Mouse (Mus musculus) embryonic facial prominence, embryonic 15.5 days (tissue): Measurements from ENCODE around the gene Hook2. TPM values are rescaled to one million over a fixed set of nuclear protein-coding genes. Genes with fewer than 3 reads are reported as not detected.

ENCODE experiments used
- ATAC-seq: fragments of 200-750 bp; cut with Nextera tagmentation; 2 replicates; pipeline ENCODE4 v1.8.0; 2017; ENCODE audit warnings: low read depth, moderate TSS enrichment; ENCODE audit not compliant: insufficient number of reproducible peaks, low FRiP score, low TSS enrichment
- H3K27ac ChIP-seq: fragments of 300-500 bp; sonication (generic); replicated peaks from 2 replicates; pipeline ENCODE4 v1.5.1; 2015; ENCODE audit warnings: mild to moderate bottlenecking, inconsistent platforms
- H3K27me3 ChIP-seq: fragments of 300-500 bp; sonication (generic); 2 replicates; pipeline ENCODE4 v1.6.1; 2015; ENCODE audit warnings: inconsistent platforms
- H3K36me3 ChIP-seq: fragments of 300-500 bp; sonication (generic); 2 replicates; pipeline ENCODE4 v1.6.1; 2015; ENCODE audit warnings: mild to moderate bottlenecking, inconsistent platforms
- H3K4me1 ChIP-seq: fragments of 300-500 bp; sonication (generic); 2 replicates; pipeline ENCODE4 v1.6.1; 2015; ENCODE audit warnings: inconsistent platforms
- H3K4me2 ChIP-seq: fragments of 300-500 bp; sonication (generic); replicated peaks from 2 replicates; pipeline ENCODE4 v1.6.1; 2015; ENCODE audit warnings: mild to moderate bottlenecking, inconsistent platforms
- H3K4me3 ChIP-seq: fragments of 300-500 bp; sonication (generic); replicated peaks from 2 replicates; pipeline ENCODE4 v1.5.1; 2015; ENCODE audit warnings: mild to moderate bottlenecking, inconsistent platforms
- H3K9ac ChIP-seq: fragments of 300-500 bp; sonication (generic); 2 replicates; pipeline ENCODE4 v1.6.1; 2015; ENCODE audit warnings: inconsistent platforms
- H3K9me3 ChIP-seq: fragments of 300-500 bp; sonication (generic); replicated peaks from 2 replicates; pipeline ENCODE4 v1.6.1; 2016; ENCODE audit warnings: inconsistent platforms
- WGBS: fragments of 180-500 bp; shearing (Covaris S2); methylation state at CpG from one replicate; pipeline ENCODE4 v1.1.7; 2015; 5-methylcytosine and 5-hydroxymethylcytosine counted together
- polyA plus RNA-seq: library from polyadenylated mRNA; unstranded; fragments of >200 nt; fragmentation: Nextera tagmentation; extraction: Ambion mirVana; gene quantifications from 2 replicates; pipeline ENCODE4 v1.2.1, GENCODE M21; 2015

Hook2 gene
- polyA plus RNA-seq, 1 experiment from 2014 or later = 30.6 TPM

DNA sequence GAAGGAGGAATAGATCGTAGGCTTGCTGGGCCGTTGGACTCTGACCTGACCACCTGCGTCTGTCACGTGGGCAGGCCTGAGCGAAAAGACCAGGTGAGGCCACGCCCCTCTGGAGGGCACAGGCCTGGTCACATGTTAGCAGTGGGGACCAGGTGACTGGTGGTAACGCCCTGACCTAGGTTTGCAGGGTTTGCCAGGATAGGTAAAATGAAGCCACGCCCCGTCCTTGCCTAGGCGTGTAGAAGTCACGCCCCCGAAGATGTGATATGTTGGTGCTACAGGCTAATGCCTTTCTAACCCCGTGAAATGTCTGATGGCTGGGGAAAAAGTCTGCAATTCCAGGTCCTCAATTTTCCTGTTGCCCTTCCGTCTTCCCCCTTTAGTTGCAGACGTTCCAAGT is 433 bp downstream of the Hook2 start:
- Histone ChIP-seq H3K9me3 (no peaks in the 10 kb centered on the region), H3K4me2 (peak overlapping the region; percentile 92), H3K36me3 (no peaks in the 10 kb centered on the region), H3K4me1 (peaks cover 22% of the 10 kb centered on the region), H3K27ac (peak overlapping the region; percentile 85), H3K4me3 (peak overlapping the region; percentile 66), H3K27me3 (peaks cover 15% of the 10 kb centered on the region; the same call in 1 of the 2 replicates), H3K9ac (peak overlapping the region; percentile 64)
- under 1% methylated on average over 15 of the region's 15 CpGs for WGBS
- peak; percentile 70 for ATAC-seq

- Histone ChIP-seq H3K36me3 (no peaks in the 10 kb centered on the region), H3K4me1 (peaks cover 19% of the 10 kb centered on the region), H3K9ac (no peak overlapping the region), H3K4me2 (no peak overlapping the region), H3K27me3 (0 out of 2 replicates have a peak, but pooled peaks cover 6% of the 10 kb centered on the region), H3K9me3 (no peaks in the 10 kb centered on the region), H3K4me3 (no peak overlapping the region), H3K27ac (no peak overlapping the region)
- WGBS = 89% methylated on average over 9 of the region's 9 CpGs
- ATAC-seq = no peak
Measured at GRCm38 (mm10) chr8:84994375-84994774, 4.0 kb downstream of the Hook2 start.

- 29% methylated on average over 25 of the region's 25 CpGs for WGBS
- H3K27me3 ChIP-seq = 0 out of 2 replicates have a peak, but pooled peaks cover 6% of the 10 kb centered on the region
- H3K4me1 ChIP-seq = peaks cover 14% of the 10 kb centered on the region
- H3K4me3 ChIP-seq = no peak overlapping the region
- no peak overlapping the region for H3K4me2 ChIP-seq
- no peak overlapping the region for H3K27ac ChIP-seq
- ATAC-seq = no peak
- H3K9ac ChIP-seq = no peak overlapping the region
- H3K36me3 ChIP-seq = no peaks in the 10 kb centered on the region
- no peaks in the 10 kb centered on the region for H3K9me3 ChIP-seq
Measured at GRCm38 (mm10) chr8:84995680-84996079, 5.3 kb downstream of the Hook2 start.

- Histone ChIP-seq H3K9ac (no peak overlapping the region), H3K4me3 (no peak overlapping the region), H3K36me3 (no peaks in the 10 kb centered on the region), H3K27me3 (0 out of 2 replicates have a peak, but pooled peaks cover 6% of the 10 kb centered on the region), H3K4me1 (peaks cover 8% of the 10 kb centered on the region), H3K27ac (no peak overlapping the region), H3K4me2 (no peak overlapping the region), H3K9me3 (no peaks in the 10 kb centered on the region)
- 81% methylated on average over 5 of the region's 5 CpGs for WGBS
- no peak for ATAC-seq
Measured at GRCm38 (mm10) chr8:84996978-84997377, 6.6 kb downstream of the Hook2 start.

DNA sequence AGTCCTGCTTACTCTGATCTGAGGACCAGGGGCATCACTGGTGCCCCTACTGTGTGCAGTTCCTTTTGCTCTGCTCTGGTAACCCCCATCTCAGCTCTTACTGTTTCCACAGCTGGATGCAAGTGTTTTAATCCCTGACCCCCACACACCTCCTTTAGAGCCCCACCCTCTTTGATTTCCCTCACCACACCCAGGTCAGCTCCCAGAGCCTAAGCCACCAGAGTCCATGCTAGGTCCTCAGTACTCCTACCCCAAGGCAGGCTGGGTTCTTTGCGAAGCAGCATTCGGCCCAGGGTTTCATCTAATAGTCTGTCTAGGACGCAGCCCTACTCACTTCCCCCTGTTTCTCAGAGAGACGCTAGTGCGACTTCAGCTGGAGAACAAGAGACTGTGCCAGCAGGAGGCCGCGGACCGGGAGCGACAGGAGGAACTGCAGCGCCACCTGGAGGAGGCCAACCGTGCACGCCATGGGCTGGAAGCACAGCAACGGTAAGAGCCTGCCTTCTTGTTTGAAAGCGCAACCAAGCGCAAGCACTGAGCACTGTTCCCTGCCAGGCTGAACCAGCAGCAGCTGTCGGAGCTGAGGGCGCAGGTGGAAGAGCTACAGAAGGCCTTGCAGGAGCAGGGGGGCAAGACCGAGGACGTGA is 7.4 kb downstream of the Hook2 start:
- Histone ChIP-seq H3K27me3 (0 out of 2 replicates have a peak, but pooled peaks cover 6% of the 10 kb centered on the region), H3K4me2 (no peak overlapping the region), H3K9me3 (no peaks in the 10 kb centered on the region), H3K36me3 (peaks cover 6% of the 10 kb centered on the region; the same call in 1 of the 2 replicates), H3K9ac (no peak overlapping the region), H3K27ac (no peak overlapping the region), H3K4me1 (peaks cover 8% of the 10 kb centered on the region), H3K4me3 (no peak overlapping the region)
- peak; percentile 58; the same call in 1 of the 2 replicates for ATAC-seq
- WGBS = 6% methylated on average over 19 of the region's 19 CpGs

- WGBS = 12% methylated on average over 25 of the region's 25 CpGs
- Histone ChIP-seq H3K4me2 (no peak overlapping the region), H3K27ac (no peak overlapping the region), H3K9me3 (no peaks in the 10 kb centered on the region), H3K4me1 (0 out of 2 replicates have a peak, but pooled peaks cover 3% of the 10 kb centered on the region), H3K4me3 (no peak overlapping the region), H3K27me3 (peaks cover 38% of the 10 kb centered on the region), H3K36me3 (peaks cover 3% of the 10 kb centered on the region; the same call in 1 of the 2 replicates), H3K9ac (no peak overlapping the region)
- ATAC-seq = no peak
Measured at GRCm38 (mm10) chr8:85007686-85008085, 17.3 kb downstream of the Hook2 start.

DNA sequence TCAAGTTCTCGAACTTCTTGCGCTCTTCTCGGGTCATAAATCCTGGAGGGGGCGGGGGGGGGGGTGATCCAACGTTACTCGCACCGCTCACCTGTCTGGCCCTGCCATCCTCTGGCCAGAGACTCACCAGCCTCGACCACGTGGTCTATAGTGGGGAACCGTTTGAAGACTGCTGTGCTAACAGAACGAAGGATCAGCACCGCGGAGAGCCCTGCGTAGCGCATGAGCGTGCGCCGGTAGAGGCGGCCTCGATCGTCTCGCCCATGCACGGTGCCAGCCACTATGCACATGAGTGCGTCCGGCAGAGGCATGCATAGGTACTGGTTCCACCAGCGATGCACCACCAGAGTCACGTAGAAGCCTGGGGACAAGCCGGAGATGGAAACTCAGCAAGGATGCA is 20.8 kb downstream of the Hook2 start:
- Histone ChIP-seq H3K9ac (no peak overlapping the region), H3K9me3 (no peaks in the 10 kb centered on the region), H3K27ac (no peak overlapping the region), H3K4me3 (no peak overlapping the region), H3K4me2 (no peak overlapping the region), H3K27me3 (peaks cover 53% of the 10 kb centered on the region), H3K4me1 (peaks cover 9% of the 10 kb centered on the region; the same call in 1 of the 2 replicates), H3K36me3 (no peaks in the 10 kb centered on the region)
- 17% methylated on average over 28 of the region's 28 CpGs for WGBS
- no peak for ATAC-seq

- no peak for ATAC-seq
- 6% methylated on average over 26 of the region's 26 CpGs for WGBS
- 0 out of 2 replicates have a peak overlapping the region, but pooled peaks have one; percentile 31 for H3K9ac ChIP-seq
- peak overlapping the region; percentile 67 for H3K4me2 ChIP-seq
- peaks cover 12% of the 10 kb centered on the region for H3K36me3 ChIP-seq
- H3K27ac ChIP-seq = no peak overlapping the region
- H3K27me3 ChIP-seq = peaks cover 46% of the 10 kb centered on the region
- peak overlapping the region; percentile 39 for H3K4me3 ChIP-seq
- peaks cover 6% of the 10 kb centered on the region; the same call in 1 of the 2 replicates for H3K4me1 ChIP-seq
- no peaks in the 10 kb centered on the region for H3K9me3 ChIP-seq
Measured at GRCm38 (mm10) chr8:85013230-85013840, 22.9 kb downstream of the Hook2 start.

GRCm38 (mm10) chr8:85014431-85014830 is 24.0 kb downstream of the Hook2 start, which contains the start of gene Best2:
TSS of gene Best2 (minus strand) at chr8:85014531.
- Histone ChIP-seq H3K9me3 (no peaks in the 10 kb centered on the region), H3K4me1 (peaks cover 6% of the 10 kb centered on the region; the same call in 1 of the 2 replicates), H3K4me3 (peak within 1 kb of the TSS; percentile 39), H3K4me2 (peak within 1 kb of the TSS; percentile 67), H3K9ac (0 out of 2 replicates have a peak within 1 kb of the TSS, but pooled peaks have one; percentile 31), H3K36me3 (peaks cover 23% of the 10 kb centered on the region), H3K27me3 (peaks cover 39% of the 10 kb centered on the region), H3K27ac (no peak within 1 kb of the TSS)
- ATAC-seq = no peak
- 41% methylated on average over 2 of the region's 2 CpGs for WGBS

DNA sequence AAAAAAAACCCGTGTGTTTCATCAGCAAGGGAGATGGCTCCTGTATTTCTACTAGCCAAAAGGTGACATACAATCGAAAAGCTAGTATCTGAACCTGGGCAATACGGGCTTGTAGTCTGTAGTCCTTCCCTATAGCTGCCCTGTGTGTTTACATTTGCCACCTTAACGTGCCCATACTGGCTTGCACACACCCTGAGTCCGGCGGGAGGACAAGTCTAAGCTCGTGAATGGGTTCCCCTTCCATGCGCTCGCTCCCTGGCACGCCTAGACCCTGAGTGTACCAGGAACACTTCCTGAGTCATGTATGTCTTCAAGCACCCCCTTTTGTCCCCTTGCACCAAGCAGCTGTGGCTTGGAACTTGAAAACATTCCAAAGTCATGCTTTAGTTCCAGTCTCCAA is 26.3 kb downstream of the Hook2 start:
- Histone ChIP-seq H3K4me2 (no peak overlapping the region), H3K27me3 (peaks cover 23% of the 10 kb centered on the region), H3K36me3 (peaks cover 39% of the 10 kb centered on the region), H3K4me1 (peaks cover 6% of the 10 kb centered on the region; the same call in 1 of the 2 replicates), H3K9me3 (no peaks in the 10 kb centered on the region), H3K9ac (no peak overlapping the region), H3K4me3 (no peak overlapping the region), H3K27ac (peak overlapping the region; percentile 44; the same call in 1 of the 2 replicates)
- ATAC-seq = no peak
- 55% methylated on average over 10 of the region's 10 CpGs for WGBS

GRCm38 (mm10) chr8:85017209-85017608 is 26.8 kb downstream of the Hook2 start:
- peaks cover 20% of the 10 kb centered on the region for H3K27me3 ChIP-seq
- no peak overlapping the region for H3K4me3 ChIP-seq
- H3K27ac ChIP-seq = peak overlapping the region; percentile 44; the same call in 1 of the 2 replicates
- no peaks in the 10 kb centered on the region for H3K9me3 ChIP-seq
- H3K4me1 ChIP-seq = peaks cover 6% of the 10 kb centered on the region; the same call in 1 of the 2 replicates
- H3K4me2 ChIP-seq = no peak overlapping the region
- no peak for ATAC-seq
- no peak overlapping the region for H3K9ac ChIP-seq
- peaks cover 44% of the 10 kb centered on the region for H3K36me3 ChIP-seq
- WGBS = 30% methylated on average over 5 of the region's 5 CpGs
